Mouse (Mus musculus): ENCODE results near the gene Plekhh2. TPM values are rescaled to one million over a fixed set of nuclear protein-coding genes. Genes with fewer than 3 reads are reported as not detected.

Plekhh2 gene
- polyA plus RNA-seq, 1 experiment, result 0.63 TPM

DNA sequence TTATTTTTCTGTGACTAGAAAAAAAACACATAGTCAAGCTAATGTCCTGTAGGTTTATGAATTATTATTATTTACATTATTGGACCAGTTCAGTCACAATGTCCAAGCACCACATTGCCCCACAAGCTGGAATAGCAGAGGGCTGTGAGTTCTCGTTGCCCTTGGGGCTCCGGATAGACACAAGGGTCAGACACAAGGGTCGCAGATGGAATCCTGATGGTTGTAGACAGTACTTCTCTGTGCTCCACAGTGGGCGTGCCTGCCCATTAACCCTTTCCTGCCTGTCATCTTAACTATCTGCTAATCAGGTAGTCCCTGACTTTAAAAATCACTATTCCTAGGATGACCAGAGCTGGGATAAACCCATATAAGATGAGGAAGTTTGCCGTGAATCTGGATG is 146.5 kb downstream of the Plekhh2 start:
- no peak overlapping the region for H3K27ac ChIP-seq (ENCODE audit: insufficient read depth, low read depth, low read length)

DNA sequence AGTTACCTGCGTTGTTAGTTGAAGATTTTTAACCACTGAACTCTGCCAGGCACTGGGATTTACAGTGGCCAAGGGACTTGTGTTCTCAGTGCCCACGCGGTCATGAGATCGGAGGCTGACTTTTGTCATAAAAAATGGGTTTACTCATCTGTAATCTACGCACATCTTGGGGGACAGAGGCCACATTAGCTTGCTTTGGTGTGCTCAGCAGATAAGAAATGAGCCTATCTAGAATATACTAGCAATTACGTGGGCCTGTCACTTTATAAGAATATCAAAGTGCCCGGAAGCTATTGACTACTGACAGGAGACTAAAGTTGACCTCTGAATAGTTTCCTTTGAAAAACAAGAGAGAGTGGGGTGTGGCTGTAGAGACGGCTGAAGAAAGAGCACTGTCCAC is 147.3 kb downstream of the Plekhh2 start:
- Histone ChIP-seq H3K4me1 (ENCODE audit: control insufficient read depth, insufficient read depth, low read length) (no peaks in the 10 kb centered on the region), H3K27ac (ENCODE audit: insufficient read depth, low read depth, low read length) (no peak overlapping the region), H3K4me3 (ENCODE audit: insufficient read depth, low read length) (no peak overlapping the region)
- no peak for TF ChIP-seq CTCF (IDR thresholded peaks at IDR 0.05; ENCODE audit: low read depth, low read length)
- no peak for TF ChIP-seq POLR2A (IDR thresholded peaks at IDR 0.05; ENCODE audit: borderline replicate concordance, low read depth, low read length)

More for the DNA sequence above, 146.5 kb downstream of the Plekhh2 start:
- Histone ChIP-seq H3K4me3 (ENCODE audit: insufficient read depth, low read length) (no peak overlapping the region), H3K4me1 (ENCODE audit: control insufficient read depth, insufficient read depth, low read length) (no peaks in the 10 kb centered on the region)
- TF ChIP-seq POLR2A (IDR thresholded peaks at IDR 0.05; ENCODE audit: borderline replicate concordance, low read depth, low read length), result no peak
- TF ChIP-seq CTCF (IDR thresholded peaks at IDR 0.05; ENCODE audit: low read depth, low read length), result no peak

DNA sequence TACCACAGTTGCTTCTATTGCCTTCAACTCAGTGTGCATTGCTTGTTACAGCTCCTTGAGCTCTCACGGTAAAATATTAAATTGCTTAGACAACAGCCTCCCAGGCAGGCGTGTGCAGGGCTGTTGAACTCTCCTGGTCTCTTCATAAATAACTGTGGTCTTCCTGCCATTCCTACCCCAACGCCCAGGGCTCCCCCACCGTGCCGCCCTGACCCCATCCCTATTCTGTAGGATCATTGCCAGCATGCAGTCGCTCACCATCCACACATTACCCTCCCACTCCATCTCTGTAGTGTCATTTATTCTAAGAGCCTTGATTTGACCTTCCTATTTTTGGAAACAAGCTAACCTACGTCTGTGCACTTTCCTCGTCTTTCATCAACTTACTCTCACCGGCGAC is 153.4 kb downstream of the Plekhh2 start:
- no peaks in the 10 kb centered on the region for H3K4me1 ChIP-seq (ENCODE audit: control insufficient read depth, insufficient read depth, low read length)
- TF ChIP-seq CTCF (IDR thresholded peaks at IDR 0.05; ENCODE audit: low read depth, low read length), result no peak
- TF ChIP-seq POLR2A (IDR thresholded peaks at IDR 0.05; ENCODE audit: borderline replicate concordance, low read depth, low read length), result no peak
- H3K4me3 ChIP-seq (ENCODE audit: insufficient read depth, low read length), result no peak overlapping the region
- no peak overlapping the region for H3K27ac ChIP-seq (ENCODE audit: insufficient read depth, low read depth, low read length)

DNA sequence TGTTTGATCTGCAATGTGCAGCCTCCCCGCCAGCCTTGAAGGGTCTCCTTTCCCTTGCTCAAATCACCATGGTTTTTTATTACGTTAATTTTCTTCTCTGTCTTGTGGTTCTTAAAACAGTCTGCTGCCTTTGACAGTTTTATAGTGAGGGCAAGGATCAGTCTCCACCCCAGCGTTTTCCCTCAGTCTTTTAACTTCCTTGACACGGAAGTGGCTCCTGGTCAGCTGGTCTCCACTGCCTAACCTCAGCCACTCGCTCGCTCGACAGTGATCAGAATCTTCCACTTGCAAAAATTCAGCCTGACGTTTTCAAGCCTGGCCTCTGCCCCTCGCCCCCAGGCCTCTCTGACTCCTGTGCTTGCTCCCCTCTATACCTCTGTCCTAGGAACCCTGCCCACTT is 154.0 kb downstream of the Plekhh2 start:
- Histone ChIP-seq H3K27ac (ENCODE audit: insufficient read depth, low read depth, low read length) (no peak overlapping the region), H3K4me1 (ENCODE audit: control insufficient read depth, insufficient read depth, low read length) (no peaks in the 10 kb centered on the region), H3K4me3 (ENCODE audit: insufficient read depth, low read length) (no peak overlapping the region)
- TF ChIP-seq CTCF (IDR thresholded peaks at IDR 0.05; ENCODE audit: low read depth, low read length), result no peak

DNA sequence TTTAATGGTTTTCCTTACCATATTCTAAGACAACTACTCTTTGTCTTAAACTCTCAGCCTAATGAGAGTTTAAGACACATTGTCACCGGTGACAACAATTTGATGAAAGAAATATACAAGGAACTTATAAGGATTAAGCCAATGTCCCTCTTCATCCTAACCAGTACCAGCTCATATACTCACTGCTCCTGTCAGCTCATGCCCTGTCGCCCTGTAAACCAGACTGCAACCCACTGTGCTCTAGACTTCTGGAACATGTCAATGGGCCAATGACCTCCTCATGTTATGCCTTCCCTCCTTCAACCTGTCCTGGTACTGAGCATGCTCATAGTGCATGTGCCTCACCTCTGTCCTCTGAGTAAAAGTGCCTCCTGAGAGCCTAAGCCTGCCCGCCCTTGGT is 156.2 kb downstream of the Plekhh2 start:
- no peak for TF ChIP-seq CTCF (IDR thresholded peaks at IDR 0.05; ENCODE audit: low read depth, low read length)
- no peak for TF ChIP-seq POLR2A (IDR thresholded peaks at IDR 0.05; ENCODE audit: borderline replicate concordance, low read depth, low read length)
- H3K4me1 ChIP-seq (ENCODE audit: control insufficient read depth, insufficient read depth, low read length), result no peaks in the 10 kb centered on the region
- no peak overlapping the region for H3K27ac ChIP-seq (ENCODE audit: insufficient read depth, low read depth, low read length)
- H3K4me3 ChIP-seq (ENCODE audit: insufficient read depth, low read length), result no peak overlapping the region

Other genes starting within 250 kb of the Plekhh2 start
- gene Thada, start 45.7 kb upstream of the Plekhh2 start, polyA plus RNA-seq (2012; ENCODE audit: insufficient read depth, insufficient read length, missing spikeins), result 4.8 and 6.6 TPM in 2 replicates
- gene Dync2li1, start 114.6 kb downstream of the Plekhh2 start, polyA plus RNA-seq (2012; ENCODE audit: insufficient read depth, insufficient read length, missing spikeins), result 6.1 and 7.4 TPM in 2 replicates
- not detected in 2 replicates for gene Abcg8, start 164.4 kb downstream of the Plekhh2 start, polyA plus RNA-seq (2012; ENCODE audit: insufficient read depth, insufficient read length, missing spikeins)
- gene Abcg5, start 171.1 kb downstream of the Plekhh2 start, polyA plus RNA-seq (2012; ENCODE audit: insufficient read depth, insufficient read length, missing spikeins), result not detected in 2 replicates

Data from bone marrow macrophage, adult 2 months (primary cell).